Mouse (Mus musculus) adipose tissue, adult 10 weeks (tissue): ENCODE measurements around the gene Usp43. TPM values are rescaled to one million over a fixed set of nuclear protein-coding genes. Genes with fewer than 3 reads are reported as not detected.

Experiments used
- polyA plus RNA-seq: library from polyadenylated mRNA; stranded (reverse); fragments of 350-450 nt; fragmentation: Illumina TruSeq; extraction: RNeasy Lipid Tissue Mini Kit (QIAGEN cat#74804); gene quantifications from one replicate; pipeline ENCODE4 v1.2.3, GENCODE M21; 2014; ENCODE audit warnings: low read depth, low replicate concordance

The Usp43 gene
- polyA plus RNA-seq, result 5.4 TPM

DNA sequence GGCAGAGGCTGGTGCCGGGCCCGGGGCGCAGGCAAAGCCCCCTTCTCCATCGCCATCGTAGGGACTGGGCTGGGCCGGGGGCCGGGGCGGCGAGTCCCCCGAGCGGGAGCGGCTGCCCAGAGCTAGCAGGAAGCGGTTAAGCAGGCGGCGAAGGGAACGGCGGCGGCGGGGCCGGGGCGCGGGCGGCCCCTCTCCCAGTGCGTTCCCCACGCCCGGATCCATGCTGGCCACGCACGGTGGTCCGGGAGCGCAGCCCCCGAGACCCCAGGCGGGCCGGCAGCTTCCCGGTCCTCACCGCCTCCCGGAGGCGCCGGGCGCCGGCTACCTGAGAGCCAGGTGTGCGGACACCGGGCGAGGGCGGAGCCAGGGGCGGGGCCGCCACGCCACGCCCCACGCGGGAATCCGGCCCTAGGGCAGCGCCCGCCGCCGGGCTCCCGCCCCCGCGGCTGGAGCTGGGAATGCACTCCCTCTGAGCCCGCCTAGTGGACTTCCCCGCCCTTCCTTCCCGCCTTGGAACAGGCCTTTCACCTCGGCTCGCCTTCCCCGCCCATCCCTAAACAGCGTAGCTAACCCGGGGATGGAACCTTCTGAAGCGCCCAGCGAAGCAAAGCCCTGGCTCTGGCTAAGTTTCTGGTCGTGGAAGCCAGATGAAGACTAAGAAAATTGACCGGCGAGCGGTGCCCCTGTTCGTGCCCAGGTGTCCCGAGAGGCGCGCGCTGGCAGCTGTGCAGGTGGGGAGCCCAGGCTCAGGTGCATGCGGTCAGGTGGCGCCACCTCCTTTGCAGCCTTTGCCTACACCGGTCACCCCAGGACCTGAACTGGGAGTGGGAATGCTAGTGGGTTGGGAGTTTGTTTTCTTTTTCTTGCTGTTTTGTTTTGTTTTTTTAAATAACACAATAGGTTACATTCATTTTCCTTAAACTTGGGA lies at the start of gene Usp43:
Gene Usp43 (minus strand): TSS at position 327 of the 928 bp plus-strand sequence.

DNA sequence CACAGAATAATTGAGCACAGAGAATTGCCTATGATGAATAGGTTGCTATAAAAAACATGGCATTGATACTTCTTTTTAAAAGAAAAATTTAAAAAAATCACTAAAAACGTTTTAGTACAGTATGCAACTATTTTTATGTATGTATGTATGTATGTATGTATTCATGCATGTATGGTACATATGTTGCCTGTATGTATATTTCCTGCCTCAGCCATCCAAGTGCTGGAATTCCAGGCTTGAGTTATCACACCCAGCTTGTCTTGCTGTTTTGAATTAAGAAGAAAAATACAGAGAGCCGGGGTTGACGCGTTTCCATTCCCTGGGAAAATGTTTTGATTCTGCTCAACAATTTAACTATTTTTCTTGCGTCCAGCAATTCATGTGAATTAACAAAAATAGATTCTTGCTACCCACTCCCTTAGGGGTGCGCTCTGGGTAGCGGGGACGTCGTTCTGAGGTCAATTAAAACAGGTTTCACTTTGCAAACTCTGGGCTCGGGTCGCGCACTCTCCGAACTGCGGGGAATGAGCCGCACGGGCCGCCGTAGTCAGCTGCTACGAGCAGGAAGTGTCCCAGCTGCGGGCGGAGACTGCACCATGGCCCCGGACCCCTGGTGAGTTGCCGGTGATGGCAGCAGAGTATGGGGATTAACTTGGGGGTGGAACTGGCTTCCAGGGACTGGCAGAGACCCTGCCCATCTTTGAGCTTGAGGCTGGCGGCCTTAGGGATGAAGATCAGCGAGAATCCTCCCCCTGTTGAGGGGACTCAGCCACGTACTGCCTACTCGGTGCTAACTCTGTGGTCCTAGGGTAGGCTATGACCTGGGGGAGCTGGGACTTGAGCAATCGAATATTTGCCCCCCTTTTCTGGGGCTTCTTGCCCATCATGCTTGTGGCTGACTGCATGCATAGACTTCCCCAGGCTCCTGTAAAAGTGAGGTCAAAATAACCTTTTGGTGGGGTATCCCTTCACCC lies 44.2 kb upstream of the Usp43 start, which contains the start of gene Stx8:
Gene Stx8 (plus strand): TSS at position 289 of the 974 bp plus-strand sequence.

DNA sequence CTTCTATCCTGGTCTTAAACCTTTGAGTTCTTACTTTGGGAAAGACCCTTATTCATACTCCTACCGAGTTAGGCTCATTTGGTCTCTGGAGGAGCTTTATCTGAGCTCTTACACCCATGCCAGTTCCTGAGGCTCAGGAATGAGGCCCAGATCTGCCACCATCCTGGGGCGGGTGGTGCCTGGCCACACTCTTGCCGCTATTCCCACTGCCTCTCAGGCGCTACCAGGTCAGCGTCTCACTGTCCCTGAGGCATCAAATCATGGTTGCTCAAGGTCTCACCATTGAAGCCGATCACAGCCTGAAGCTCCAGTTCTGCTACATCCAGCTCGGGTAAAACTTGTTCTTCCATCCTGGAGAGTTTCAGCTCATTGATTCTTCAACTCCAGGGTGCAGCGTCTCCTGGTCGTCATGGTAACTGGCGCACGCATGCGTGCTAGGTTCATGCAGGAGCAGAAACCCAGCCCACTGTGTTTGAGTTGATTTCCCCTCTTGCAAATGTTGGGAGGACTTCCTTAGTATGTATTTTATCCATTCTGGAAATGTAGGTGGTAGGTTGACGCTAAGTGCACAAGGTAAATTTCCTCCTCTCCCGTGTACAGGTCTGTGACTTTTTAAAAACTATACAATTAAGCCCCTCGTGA lies 43.4 kb upstream of the Usp43 start, which contains the start of gene Cfap52:
Gene Cfap52 (minus strand): TSS at position 410 of the 642 bp plus-strand sequence.

Other genes starting within 250 kb of the Usp43 start
- not detected for gene Rcvrn, start 226.8 kb downstream of the Usp43 start, polyA plus RNA-seq
- gene Glp2r, start 151.0 kb downstream of the Usp43 start, polyA plus RNA-seq, result 0.15 TPM
- gene Gsg1l2, start 147.5 kb downstream of the Usp43 start, polyA plus RNA-seq, result not detected
- gene Dhrs7c, start 124.0 kb downstream of the Usp43 start, polyA plus RNA-seq, result not detected
- 7.3 TPM for gene Cfap52, start 43.5 kb upstream of the Usp43 start, polyA plus RNA-seq
- 28.5 TPM for gene Stx8, start 44.0 kb upstream of the Usp43 start, polyA plus RNA-seq